Mouse (Mus musculus) kidney, embryonic 16.5 days (tissue): ENCODE results near the gene Samd1. TPM values are rescaled to one million over a fixed set of nuclear protein-coding genes. Genes with fewer than 3 reads are reported as not detected.
"Not testable (repeated sequence)": the region's sequence is repeated elsewhere in the genome, so short reads cannot be mapped to it uniquely, and the experiment has no call there.

Experiments
- ATAC-seq: fragments of 200-750 bp; cut with Nextera tagmentation; 2 replicates; pipeline ENCODE4 v1.8.0; 2017; ENCODE audit warnings: moderate TSS enrichment; ENCODE audit not compliant: low FRiP score, low TSS enrichment
- H3K27ac ChIP-seq: fragments of 300-500 bp; sonication (generic); 2 replicates; pipeline ENCODE4 v1.5.1; 2014; ENCODE audit warnings: low read length
- H3K27me3 ChIP-seq: fragments of 300-500 bp; sonication (generic); 2 replicates; pipeline ENCODE4 v1.6.1; 2014; ENCODE audit warnings: low read length, control low read depth, mixed read lengths; ENCODE audit not compliant: insufficient read depth
- H3K36me3 ChIP-seq: fragments of 300-500 bp; sonication (generic); 2 replicates; pipeline ENCODE4 v1.6.1; 2014; ENCODE audit warnings: low read length, control low read depth, mixed read lengths; ENCODE audit not compliant: insufficient read depth
- H3K4me1 ChIP-seq: fragments of 300-500 bp; sonication (generic); 2 replicates; pipeline ENCODE4 v1.6.1; 2014; ENCODE audit warnings: low read length, control low read depth, mixed read lengths; ENCODE audit not compliant: insufficient read depth
- H3K4me2 ChIP-seq: fragments of 300-500 bp; sonication (generic); replicated peaks from 2 replicates; pipeline ENCODE4 v1.6.1; 2014; ENCODE audit warnings: low read depth, low read length
- H3K4me3 ChIP-seq: fragments of 300-500 bp; sonication (generic); 2 replicates; pipeline ENCODE4 v1.5.1; 2014; ENCODE audit warnings: mild to moderate bottlenecking, low read length
- H3K9ac ChIP-seq: fragments of 300-500 bp; sonication (generic); replicated peaks from 2 replicates; pipeline ENCODE4 v1.6.1; 2014; ENCODE audit warnings: low read length
- H3K9me3 ChIP-seq: fragments of 300-500 bp; sonication (generic); 2 replicates; pipeline ENCODE4 v1.6.1; 2016; ENCODE audit warnings: low read length, control low read depth
- WGBS: fragments of 180-500 bp; shearing (Covaris S2); extraction: QIAGEN DNeasy Blood & Tissue Kit; methylation state at CpG from one replicate; pipeline ENCODE4 v1.1.7; 2014; 5-methylcytosine and 5-hydroxymethylcytosine counted together
- polyA plus RNA-seq: library from polyadenylated mRNA; unstranded; fragments of >200 nt; fragmentation: Nextera tagmentation; extraction: Ambion mirVana; gene quantifications from 2 replicates; pipeline ENCODE4 v1.2.1, GENCODE M21; 2015

The Samd1 gene
- polyA plus RNA-seq, 1 experiment from 2014 or later: 9.4 TPM

GRCm38 (mm10) chr8:83981533-83981932 is 15.9 kb upstream of the Samd1 start:
- no peak overlapping the region for H3K27ac ChIP-seq
- H3K9me3 ChIP-seq: no peaks in the 10 kb centered on the region; the same call in 1 of the 2 replicates
- peaks cover 51% of the 10 kb centered on the region for H3K36me3 ChIP-seq
- no peaks in the 10 kb centered on the region for H3K27me3 ChIP-seq
- no peak overlapping the region for H3K4me2 ChIP-seq
- no peak for ATAC-seq
- H3K9ac ChIP-seq: no peak overlapping the region
- 97% methylated on average over 7 of the region's 7 CpGs for WGBS
- peaks cover 13% of the 10 kb centered on the region for H3K4me1 ChIP-seq
- no peak overlapping the region for H3K4me3 ChIP-seq

GRCm38 (mm10) chr8:83982449-83982848 is 15.0 kb upstream of the Samd1 start:
- no peak overlapping the region for H3K9ac ChIP-seq
- 80% methylated on average over 4 of the region's 4 CpGs for WGBS
- H3K4me2 ChIP-seq: no peak overlapping the region
- no peak overlapping the region for H3K27ac ChIP-seq
- no peak overlapping the region for H3K4me3 ChIP-seq
- no peaks in the 10 kb centered on the region for H3K27me3 ChIP-seq
- H3K9me3 ChIP-seq: no peaks in the 10 kb centered on the region; the same call in 1 of the 2 replicates
- H3K4me1 ChIP-seq: peaks cover 6% of the 10 kb centered on the region
- ATAC-seq: no peak
- H3K36me3 ChIP-seq: peaks cover 60% of the 10 kb centered on the region

- 98% methylated on average over 2 of the region's 2 CpGs for WGBS
Observed at GRCm38 (mm10) chr8:83983222-83983621, 14.2 kb upstream of the Samd1 start.

GRCm38 (mm10) chr8:83989243-83989642 is 8.2 kb upstream of the Samd1 start:
- peaks cover 73% of the 10 kb centered on the region for H3K36me3 ChIP-seq
- no peak overlapping the region for H3K4me2 ChIP-seq
- H3K4me1 ChIP-seq: no peaks in the 10 kb centered on the region
- H3K4me3 ChIP-seq: no peak overlapping the region
- ATAC-seq: no peak
- no peak overlapping the region for H3K9ac ChIP-seq
- 86% methylated on average over 7 of the region's 7 CpGs for WGBS
- no peak overlapping the region for H3K27ac ChIP-seq
- no peaks in the 10 kb centered on the region for H3K27me3 ChIP-seq
- H3K9me3 ChIP-seq: no peaks in the 10 kb centered on the region

More at GRCm38 (mm10) chr8:83983222-83983621, 14.2 kb upstream of the Samd1 start:
- H3K36me3 ChIP-seq: peaks cover 68% of the 10 kb centered on the region
- not testable (repeated sequence) for H3K4me3 ChIP-seq, H3K27ac ChIP-seq, ATAC-seq, H3K9ac ChIP-seq, H3K4me1 ChIP-seq, H3K4me2 ChIP-seq, H3K27me3 ChIP-seq, H3K9me3 ChIP-seq

GRCm38 (mm10) chr8:83990170-83990569 is 7.3 kb upstream of the Samd1 start:
- H3K9me3 ChIP-seq: no peaks in the 10 kb centered on the region
- 93% methylated on average over 14 of the region's 14 CpGs for WGBS
- H3K9ac ChIP-seq: no peak overlapping the region
- no peak overlapping the region for H3K27ac ChIP-seq
- no peak overlapping the region for H3K4me2 ChIP-seq
- H3K4me1 ChIP-seq: no peaks in the 10 kb centered on the region
- H3K27me3 ChIP-seq: no peaks in the 10 kb centered on the region
- no peak for ATAC-seq
- no peak overlapping the region for H3K4me3 ChIP-seq
- H3K36me3 ChIP-seq: peaks cover 70% of the 10 kb centered on the region

- Histone ChIP-seq H3K4me3 (no peak overlapping the region), H3K4me2 (no peak overlapping the region), H3K9ac (no peak overlapping the region), H3K27me3 (no peaks in the 10 kb centered on the region), H3K4me1 (peaks cover 7% of the 10 kb centered on the region), H3K27ac (no peak overlapping the region), H3K36me3 (peaks cover 50% of the 10 kb centered on the region), H3K9me3 (no peaks in the 10 kb centered on the region)
- WGBS: 56% methylated on average over 2 of the region's 2 CpGs
- ATAC-seq: no peak
Observed at GRCm38 (mm10) chr8:83992488-83992887, 5.0 kb upstream of the Samd1 start.

- Histone ChIP-seq H3K27ac (no peak overlapping the region), H3K9me3 (no peaks in the 10 kb centered on the region), H3K4me3 (no peak overlapping the region), H3K4me1 (peaks cover 10% of the 10 kb centered on the region), H3K27me3 (no peaks in the 10 kb centered on the region), H3K36me3 (peaks cover 35% of the 10 kb centered on the region), H3K4me2 (no peak overlapping the region), H3K9ac (no peak overlapping the region)
- ATAC-seq: no peak
- WGBS: 92% methylated on average over 3 of the region's 3 CpGs
Observed at GRCm38 (mm10) chr8:83994030-83994429, 3.4 kb upstream of the Samd1 start.

GRCm38 (mm10) chr8:83995973-83996372 is 1.5 kb upstream of the Samd1 start:
- peaks cover 20% of the 10 kb centered on the region for H3K4me1 ChIP-seq
- WGBS: 17% methylated on average over 12 of the region's 12 CpGs
- no peak for ATAC-seq

GRCm38 (mm10) chr8:83996567-83997505 is 636 bp upstream of the Samd1 start:
- H3K27ac ChIP-seq: peak overlapping the region; percentile 97
- H3K9ac ChIP-seq: peak overlapping the region; percentile 88
- no peaks in the 10 kb centered on the region for H3K9me3 ChIP-seq
- 0% methylated on average over 63 of the region's 103 CpGs for WGBS
- H3K36me3 ChIP-seq: peaks cover 28% of the 10 kb centered on the region
- H3K4me2 ChIP-seq: peak overlapping the region; percentile 83
- peak; percentile 84 for ATAC-seq
- H3K27me3 ChIP-seq: no peaks in the 10 kb centered on the region
- H3K4me3 ChIP-seq: peak overlapping the region; percentile 78
- H3K4me1 ChIP-seq: peaks cover 23% of the 10 kb centered on the region

More at GRCm38 (mm10) chr8:83995973-83996372, 1.5 kb upstream of the Samd1 start:
- Histone ChIP-seq H3K9ac (peak overlapping the region; percentile 88; the same call in 1 of the 2 replicates), H3K9me3 (no peaks in the 10 kb centered on the region), H3K27ac (peak overlapping the region; percentile 97), H3K36me3 (peaks cover 36% of the 10 kb centered on the region), H3K27me3 (no peaks in the 10 kb centered on the region), H3K4me2 (peak overlapping the region; percentile 83), H3K4me3 (peak overlapping the region; percentile 78)
